ENCODE assay signal across 8 mouse cellular contexts in the genomic region with DNA sequence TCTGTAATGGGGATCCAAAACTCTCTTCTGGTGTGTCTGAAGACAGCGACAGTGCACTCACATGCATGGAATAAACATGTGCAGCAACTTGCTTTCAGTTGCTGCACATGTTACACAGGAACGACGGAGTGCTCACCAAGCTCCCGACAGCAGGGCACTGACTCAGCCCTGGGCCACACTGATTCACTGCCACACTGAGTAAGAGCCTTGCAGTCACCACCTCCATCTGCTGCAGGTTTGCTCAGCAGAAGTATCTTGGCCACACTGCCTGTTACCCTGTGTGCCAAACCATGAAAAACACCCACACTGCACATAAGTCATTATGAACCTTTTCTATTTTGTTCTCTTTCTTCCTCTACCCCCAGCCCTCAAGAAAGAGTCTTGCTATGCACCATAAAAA. TPM values are rescaled to one million over a fixed set of nuclear protein-coding genes. Genes with fewer than 3 reads are reported as not detected.
DNase-seq lines count a peak whose midpoint lies in the region.
"Had no signal": no experiment of that assay in that cellular context is flagged by ENCODE, and none has a peak within 500 bp of the region (broad histone marks: within the 10 kb centered on the region; RNA-seq: fewer than 3 reads in every experiment).

No protein-coding gene starts in this region.

- DNase-seq in frontal cortex, adult 2 months (ENCODE audit: extremely low spot score in 1 of 2, low spot score in 1 of 2): peak; percentile 66 to 71
- DNase-seq in frontal cortex, postnatal 25 days (ENCODE audit: low spot score in 2 of 2): no peak
- peak; percentile 63 to 66 for DNase-seq in right cerebral cortex, adult 2 months (ENCODE audit: low spot score in 2 of 2)
- DNase-seq in right cerebral cortex, postnatal 14 days: no peak
- peak; percentile 75 for DNase-seq in cerebellum, adult 9-11 months
- DNase-seq in natural killer cell, adult 2 months (ENCODE audit: low spot score in 2 of 2): no peak
- DNase-seq in B cell, adult 2 months: no peak
- DNase-seq: gastrocnemius, postnatal 14 days had no signal

RNA-seq across cellular contexts. Expression of gene Slc25a19, which starts 32.3 kb away (rescaled TPM):
- 117 and 127 TPM in 2 replicates for polyA plus RNA-seq in frontal cortex, adult 2 months (2012; rRNA removed)

RNA-seq across cellular contexts. Expression of gene Mif4gd, which starts 47.6 kb away (rescaled TPM):
- polyA plus RNA-seq in frontal cortex, adult 2 months (2012; rRNA removed): 36.3 and 38.9 TPM in 2 replicates

RNA-seq across cellular contexts. Expression of gene Grb2, which starts 48.0 kb away (rescaled TPM):
- polyA plus RNA-seq in frontal cortex, adult 2 months (2012; rRNA removed): 194 and 200 TPM in 2 replicates

RNA-seq across cellular contexts. Expression of gene Gga3, which starts 56.5 kb away (rescaled TPM):
- 61.7 and 65.1 TPM in 2 replicates for polyA plus RNA-seq in frontal cortex, adult 2 months (2012; rRNA removed)

RNA-seq across cellular contexts. Expression of gene Mrps7, which starts 56.7 kb away (rescaled TPM):
- 40.7 and 42.9 TPM in 2 replicates for polyA plus RNA-seq in frontal cortex, adult 2 months (2012; rRNA removed)

Comparison
In these comparisons a context has a peak if more than half of its experiments do, and no peak if none do; other contexts are left out.
1. DNase-seq: peak in frontal cortex, adult 2 months (2 of 2), right cerebral cortex, adult 2 months (2 of 2) and cerebellum, adult 9-11 months (single experiment); none in frontal cortex, postnatal 25 days (0 of 2), right cerebral cortex, postnatal 14 days (single experiment), natural killer cell, adult 2 months (0 of 2) and B cell, adult 2 months (0 of 2).